Mouse (Mus musculus) liver, embryonic 13.5 days (tissue): ENCODE results near the gene Rnf4. TPM values are rescaled to one million over a fixed set of nuclear protein-coding genes. Genes with fewer than 3 reads are reported as not detected.
A peak's percentile ranks its signal among the peaks of the same experiment; 100 is the strongest.

Source experiments
- ATAC-seq: fragments of 200-750 bp; cut with Nextera tagmentation; 2 replicates; pipeline ENCODE4 v1.8.0; 2017; ENCODE audit warnings: low read depth, mild to moderate bottlenecking, moderate number of reproducible peaks, moderate library complexity
- DNase-seq: peaks from one replicate; pipeline ENCODE4 v3.0.0; 2022
- H3K27ac ChIP-seq: fragments of 300-500 bp; sonication (generic); 2 replicates; pipeline ENCODE4 v1.5.1; 2015; ENCODE audit warnings: moderate library complexity, mild to moderate bottlenecking, inconsistent platforms
- H3K27me3 ChIP-seq: fragments of 300-500 bp; sonication (generic); 2 replicates; pipeline ENCODE4 v1.6.1; 2015; ENCODE audit warnings: mild to moderate bottlenecking, inconsistent platforms
- H3K36me3 ChIP-seq: fragments of 300-500 bp; sonication (generic); 2 replicates; pipeline ENCODE4 v1.6.1; 2015; ENCODE audit warnings: mild to moderate bottlenecking, inconsistent platforms
- H3K4me1 ChIP-seq: fragments of 300-500 bp; sonication (generic); replicated peaks from 2 replicates; pipeline ENCODE4 v1.6.1; 2015; ENCODE audit warnings: inconsistent platforms
- H3K4me2 ChIP-seq: fragments of 300-500 bp; sonication (generic); 2 replicates; pipeline ENCODE4 v1.6.1; 2015; ENCODE audit warnings: inconsistent platforms, mild to moderate bottlenecking, moderate library complexity
- H3K4me3 ChIP-seq: fragments of 300-500 bp; sonication (generic); replicated peaks from 2 replicates; pipeline ENCODE4 v1.5.1; 2015; ENCODE audit warnings: mild to moderate bottlenecking, inconsistent platforms
- H3K9ac ChIP-seq: fragments of 300-500 bp; sonication (generic); 2 replicates; pipeline ENCODE4 v1.6.1; 2015; ENCODE audit warnings: mild to moderate bottlenecking, inconsistent platforms
- H3K9me3 ChIP-seq: fragments of 300-500 bp; sonication (generic); replicated peaks from 2 replicates; pipeline ENCODE4 v1.6.1; 2016; ENCODE audit warnings: inconsistent platforms
- WGBS: fragments of 180-500 bp; shearing (Covaris S2); methylation state at CpG from one replicate; pipeline ENCODE4 v1.1.7; 2015; ENCODE audit not compliant: insufficient replicate concordance; 5-methylcytosine and 5-hydroxymethylcytosine counted together
- polyA plus RNA-seq: library from polyadenylated mRNA; unstranded; fragments of >200 nt; fragmentation: Nextera tagmentation; extraction: Ambion mirVana; gene quantifications from 2 replicates; pipeline ENCODE4 v1.2.1, GENCODE M21; 2015

The Rnf4 gene
- polyA plus RNA-seq, 1 experiment from 2014 or later, result 79.1 TPM

GRCm38 (mm10) chr5:34302377-34302776 is 33.7 kb upstream of the Rnf4 start:
- H3K9me3 ChIP-seq, result no peaks in the 10 kb centered on the region
- H3K4me3 ChIP-seq, result no peak overlapping the region
- H3K4me1 ChIP-seq, result no peaks in the 10 kb centered on the region
- H3K4me2 ChIP-seq, result no peak overlapping the region
- ATAC-seq (no peak), DNase-seq (no peak)
- no peaks in the 10 kb centered on the region for H3K36me3 ChIP-seq
- no peak overlapping the region for H3K9ac ChIP-seq
- no peak overlapping the region for H3K27ac ChIP-seq
- 62% methylated on average over 7 of the region's 7 CpGs for WGBS
- peaks cover 23% of the 10 kb centered on the region for H3K27me3 ChIP-seq

- H3K4me2 ChIP-seq, result no peak overlapping the region
- 0 out of 2 replicates have a peak, but pooled peaks cover 3% of the 10 kb centered on the region for H3K27me3 ChIP-seq
- no peak overlapping the region for H3K27ac ChIP-seq
- H3K9ac ChIP-seq, result no peak overlapping the region
- H3K4me1 ChIP-seq, result no peaks in the 10 kb centered on the region
- no peak for ATAC-seq
- 61% methylated on average over 3 of the region's 3 CpGs for WGBS
- H3K4me3 ChIP-seq, result no peak overlapping the region
- H3K9me3 ChIP-seq, result no peaks in the 10 kb centered on the region
- DNase-seq, result no peak
- no peaks in the 10 kb centered on the region for H3K36me3 ChIP-seq
Observed at GRCm38 (mm10) chr5:34309016-34309415, 27.1 kb upstream of the Rnf4 start.

GRCm38 (mm10) chr5:34319491-34320034 is 16.5 kb upstream of the Rnf4 start:
- H3K9ac ChIP-seq, result no peak overlapping the region
- ATAC-seq (no peak), DNase-seq (no peak)
- no peak overlapping the region for H3K4me2 ChIP-seq
- H3K27ac ChIP-seq, result no peak overlapping the region
- H3K4me1 ChIP-seq, result no peaks in the 10 kb centered on the region
- H3K27me3 ChIP-seq, result 0 out of 2 replicates have a peak, but pooled peaks cover 4% of the 10 kb centered on the region
- H3K36me3 ChIP-seq, result no peaks in the 10 kb centered on the region
- H3K4me3 ChIP-seq, result no peak overlapping the region
- WGBS, result 46% methylated on average over 2 of the region's 2 CpGs
- no peaks in the 10 kb centered on the region for H3K9me3 ChIP-seq

- no peaks in the 10 kb centered on the region for H3K9me3 ChIP-seq
- 64% methylated on average over 4 of the region's 4 CpGs for WGBS
- no peak overlapping the region for H3K27ac ChIP-seq
- H3K4me3 ChIP-seq, result no peak overlapping the region
- H3K4me1 ChIP-seq, result peaks cover 4% of the 10 kb centered on the region
- no peak overlapping the region for H3K4me2 ChIP-seq
- ATAC-seq (no peak), DNase-seq (no peak)
- H3K36me3 ChIP-seq, result no peaks in the 10 kb centered on the region
- no peak overlapping the region for H3K9ac ChIP-seq
- H3K27me3 ChIP-seq, result 0 out of 2 replicates have a peak, but pooled peaks cover 4% of the 10 kb centered on the region
Observed at GRCm38 (mm10) chr5:34321236-34321635, 14.9 kb upstream of the Rnf4 start.

GRCm38 (mm10) chr5:34325286-34325685 is 10.8 kb upstream of the Rnf4 start:
- Histone ChIP-seq H3K4me1 (peaks cover 10% of the 10 kb centered on the region), H3K9ac (no peak overlapping the region), H3K9me3 (no peaks in the 10 kb centered on the region), H3K4me3 (no peak overlapping the region), H3K27ac (no peak overlapping the region), H3K27me3 (peaks cover 14% of the 10 kb centered on the region; the same call in 1 of the 2 replicates), H3K4me2 (no peak overlapping the region), H3K36me3 (no peaks in the 10 kb centered on the region)
- no peak for ATAC-seq
- no peak for DNase-seq

- ATAC-seq (no peak), DNase-seq (no peak)
- H3K4me3 ChIP-seq, result no peak overlapping the region
- WGBS, result 29% methylated on average over 4 of the region's 4 CpGs
- peaks cover 10% of the 10 kb centered on the region for H3K4me1 ChIP-seq
- peaks cover 14% of the 10 kb centered on the region; the same call in 1 of the 2 replicates for H3K27me3 ChIP-seq
- H3K9ac ChIP-seq, result no peak overlapping the region
- no peak overlapping the region for H3K27ac ChIP-seq
- peak overlapping the region; percentile 43; the same call in 1 of the 2 replicates for H3K4me2 ChIP-seq
- H3K36me3 ChIP-seq, result 0 out of 2 replicates have a peak, but pooled peaks cover 3% of the 10 kb centered on the region
- H3K9me3 ChIP-seq, result no peaks in the 10 kb centered on the region
Observed at GRCm38 (mm10) chr5:34326249-34326691, 9.8 kb upstream of the Rnf4 start.

- H3K9me3 ChIP-seq, result no peaks in the 10 kb centered on the region
- H3K4me2 ChIP-seq, result peak overlapping the region; percentile 43
- peak overlapping the region; percentile 2; the same call in 1 of the 2 replicates for H3K9ac ChIP-seq
- no peak overlapping the region for H3K27ac ChIP-seq
- H3K4me3 ChIP-seq, result peak overlapping the region; percentile 17
- DNase-seq (no peak), ATAC-seq (0 out of 2 replicates have a peak, but pooled peaks have one; percentile 26)
- WGBS, result 31% methylated on average over 31 of the region's 31 CpGs
- peaks cover 14% of the 10 kb centered on the region; the same call in 1 of the 2 replicates for H3K27me3 ChIP-seq
- peaks cover 10% of the 10 kb centered on the region for H3K4me1 ChIP-seq
- H3K36me3 ChIP-seq, result 0 out of 2 replicates have a peak, but pooled peaks cover 3% of the 10 kb centered on the region
Observed at GRCm38 (mm10) chr5:34326875-34327576, 9.1 kb upstream of the Rnf4 start.

GRCm38 (mm10) chr5:34330136-34330535 is 6.0 kb upstream of the Rnf4 start:
- Histone ChIP-seq H3K27me3 (peaks cover 10% of the 10 kb centered on the region; the same call in 1 of the 2 replicates), H3K4me2 (no peak overlapping the region), H3K4me1 (peaks cover 13% of the 10 kb centered on the region), H3K9ac (no peak overlapping the region), H3K36me3 (0 out of 2 replicates have a peak, but pooled peaks cover 5% of the 10 kb centered on the region), H3K27ac (no peak overlapping the region), H3K9me3 (no peaks in the 10 kb centered on the region), H3K4me3 (no peak overlapping the region)
- WGBS, result 60% methylated on average over 2 of the region's 2 CpGs
- ATAC-seq, result no peak
- DNase-seq, result no peak

- Histone ChIP-seq H3K9ac (no peak overlapping the region), H3K4me1 (peaks cover 28% of the 10 kb centered on the region), H3K9me3 (no peaks in the 10 kb centered on the region), H3K4me3 (no peak overlapping the region), H3K27me3 (no peaks in the 10 kb centered on the region), H3K36me3 (peaks cover 12% of the 10 kb centered on the region), H3K4me2 (no peak overlapping the region), H3K27ac (no peak overlapping the region)
- WGBS, result 79% methylated on average over 1 of the region's 1 CpGs
- ATAC-seq (no peak), DNase-seq (no peak)
Observed at GRCm38 (mm10) chr5:34334081-34334480, 2.0 kb upstream of the Rnf4 start.

GRCm38 (mm10) chr5:34335539-34336096 is 471 bp upstream of the Rnf4 start:
- DNase-seq (no peak), ATAC-seq (peak; percentile 59)
- Histone ChIP-seq H3K36me3 (peaks cover 18% of the 10 kb centered on the region), H3K9ac (peak overlapping the region; percentile 89), H3K9me3 (no peaks in the 10 kb centered on the region), H3K4me1 (peaks cover 44% of the 10 kb centered on the region), H3K4me2 (peak overlapping the region; percentile 85), H3K4me3 (peak overlapping the region; percentile 97), H3K27me3 (no peaks in the 10 kb centered on the region), H3K27ac (peak overlapping the region; percentile 81)
- WGBS, result 2% methylated on average over 21 of the region's 21 CpGs

GRCm38 (mm10) chr5:34336775-34337450 is 824 bp downstream of the Rnf4 start:
- Histone ChIP-seq H3K4me1 (peaks cover 54% of the 10 kb centered on the region), H3K4me3 (peak overlapping the region; percentile 97), H3K27ac (peak overlapping the region; percentile 96), H3K27me3 (no peaks in the 10 kb centered on the region), H3K9ac (peak overlapping the region; percentile 98), H3K9me3 (no peaks in the 10 kb centered on the region), H3K36me3 (peaks cover 15% of the 10 kb centered on the region), H3K4me2 (peak overlapping the region; percentile 95)
- ATAC-seq (peak; percentile 53), DNase-seq (peak; percentile 69)
- under 1% methylated on average over 42 of the region's 42 CpGs for WGBS
